Mouse (Mus musculus) forebrain, embryonic 11.5 days (tissue): Measurements from ENCODE around the gene Ang. TPM values are rescaled to one million over a fixed set of nuclear protein-coding genes. Genes with fewer than 3 reads are reported as not detected.

Experiments used
- ATAC-seq: fragments of 200-750 bp; cut with Nextera tagmentation; replicated peaks from 2 replicates; pipeline ENCODE4 v1.8.0; 2017; ENCODE audit warnings: moderate TSS enrichment; ENCODE audit not compliant: low FRiP score
- DNase-seq: peaks from one replicate; pipeline ENCODE4 v3.0.0-alpha.2; 2017; ENCODE audit warnings: low spot score
- H3K27ac ChIP-seq: fragments of 300-500 bp; sonication (generic); 2 replicates; pipeline ENCODE4 v1.5.1; 2014; ENCODE audit warnings: low read depth, low read length
- H3K27me3 ChIP-seq: fragments of 300-500 bp; sonication (generic); 2 replicates; pipeline ENCODE4 v1.6.1; 2014; ENCODE audit warnings: mild to moderate bottlenecking, low read length, mixed read lengths; ENCODE audit not compliant: control insufficient read depth, insufficient read depth
- H3K36me3 ChIP-seq: fragments of 300-500 bp; sonication (generic); 2 replicates; pipeline ENCODE4 v1.6.1; 2014; ENCODE audit warnings: mild to moderate bottlenecking, low read length, moderate library complexity, mixed read lengths; ENCODE audit not compliant: control insufficient read depth, insufficient read depth
- H3K4me1 ChIP-seq: fragments of 300-500 bp; sonication (generic); replicated peaks from 2 replicates; pipeline ENCODE4 v1.6.1; 2014; ENCODE audit warnings: low read length, mixed read lengths; ENCODE audit not compliant: control insufficient read depth, insufficient read depth
- H3K4me2 ChIP-seq: fragments of 300-500 bp; sonication (generic); 2 replicates; pipeline ENCODE4 v1.6.1; 2014; ENCODE audit warnings: low read depth, mild to moderate bottlenecking, low read length, moderate library complexity, mixed read lengths; ENCODE audit not compliant: severe bottlenecking
- H3K4me3 ChIP-seq: fragments of 300-500 bp; sonication (generic); 2 replicates; pipeline ENCODE4 v1.5.1; 2014; ENCODE audit warnings: low read depth, low read length
- H3K9ac ChIP-seq: fragments of 300-500 bp; sonication (generic); 2 replicates; pipeline ENCODE4 v1.6.1; 2014; ENCODE audit warnings: low read length
- H3K9me3 ChIP-seq: fragments of 300-500 bp; sonication (generic); 2 replicates; pipeline ENCODE4 v1.6.1; 2016; ENCODE audit warnings: low read length, mixed read lengths; ENCODE audit not compliant: control insufficient read depth
- WGBS: fragments of 180-500 bp; shearing (Covaris S2); extraction: QIAGEN DNeasy Blood & Tissue Kit; methylation state at CpG from one replicate; pipeline ENCODE4 v1.1.7; 2014; 5-methylcytosine and 5-hydroxymethylcytosine counted together
- polyA plus RNA-seq: library from polyadenylated mRNA; unstranded; fragments of >200 nt; fragmentation: Nextera tagmentation; extraction: Ambion mirVana; gene quantifications from 2 replicates; pipeline ENCODE4 v1.2.1, GENCODE M21; 2014

Gene Ang
- polyA plus RNA-seq, 1 experiment from 2014 or later: 1.9 TPM

DNA sequence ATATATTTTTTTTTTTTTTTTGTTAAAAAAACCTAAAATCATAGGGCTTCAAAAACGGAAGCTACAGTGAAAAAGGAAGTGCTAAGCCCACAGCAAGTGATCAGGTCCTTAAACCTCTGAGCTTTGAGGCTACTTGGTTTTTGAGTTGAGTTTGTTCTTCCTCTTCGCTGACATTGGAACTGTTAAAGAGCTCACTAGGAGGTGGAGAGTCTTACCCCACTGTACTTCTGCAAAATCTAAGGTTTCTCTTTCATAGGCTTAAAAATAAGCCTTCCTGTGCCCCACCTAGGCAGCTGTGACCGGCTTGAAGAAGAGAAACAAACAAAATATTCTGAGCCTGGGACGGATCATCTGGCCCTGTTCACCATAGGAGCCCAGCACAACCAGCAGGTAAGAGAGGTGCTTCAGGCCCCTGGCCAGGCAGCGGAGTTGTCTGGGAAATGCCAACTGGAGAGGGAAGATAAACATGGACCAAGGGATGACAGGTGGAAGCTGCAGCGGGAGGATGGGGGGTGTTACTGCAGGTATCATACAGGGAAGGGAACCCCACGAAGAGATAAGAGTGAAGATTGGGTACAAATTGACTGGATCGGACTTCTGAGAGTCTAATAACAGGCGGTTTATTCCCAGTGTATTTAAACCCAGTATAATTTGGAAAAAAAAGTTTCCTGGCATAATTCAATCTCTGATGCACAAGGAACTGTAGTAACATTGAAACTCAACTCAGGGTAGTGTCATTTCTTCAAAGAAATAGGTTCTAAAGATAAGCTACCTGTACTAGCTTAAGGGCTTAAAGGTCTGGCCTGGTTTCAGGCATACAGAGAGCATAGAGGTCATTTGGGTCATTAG lies 38.0 kb downstream of the Ang start:
- no peak for ATAC-seq
- H3K27ac ChIP-seq: no peak overlapping the region
- H3K9ac ChIP-seq: no peak overlapping the region
- WGBS: 85% methylated on average over 9 of the region's 9 CpGs
- no peaks in the 10 kb centered on the region for H3K9me3 ChIP-seq
- no peak for DNase-seq
- no peak overlapping the region for H3K4me2 ChIP-seq
- no peaks in the 10 kb centered on the region for H3K4me1 ChIP-seq
- no peaks in the 10 kb centered on the region for H3K27me3 ChIP-seq
- H3K36me3 ChIP-seq: no peaks in the 10 kb centered on the region
- H3K4me3 ChIP-seq: no peak overlapping the region

- Histone ChIP-seq H3K4me3 (no peak overlapping the region), H3K4me2 (no peak overlapping the region), H3K4me1 (no peaks in the 10 kb centered on the region), H3K9me3 (no peaks in the 10 kb centered on the region), H3K9ac (no peak overlapping the region), H3K36me3 (no peaks in the 10 kb centered on the region), H3K27ac (no peak overlapping the region), H3K27me3 (no peaks in the 10 kb centered on the region)
- ATAC-seq (no peak), DNase-seq (no peak)
- WGBS: 82% methylated on average over 4 of the region's 4 CpGs
Measured at GRCm38 (mm10) chr14:51129624-51129975, 38.6 kb downstream of the Ang start.

GRCm38 (mm10) chr14:51130315-51130940 lies 39.5 kb downstream of the Ang start:
- H3K4me2 ChIP-seq: no peak overlapping the region
- WGBS: 90% methylated on average over 9 of the region's 9 CpGs
- ATAC-seq: no peak

DNA sequence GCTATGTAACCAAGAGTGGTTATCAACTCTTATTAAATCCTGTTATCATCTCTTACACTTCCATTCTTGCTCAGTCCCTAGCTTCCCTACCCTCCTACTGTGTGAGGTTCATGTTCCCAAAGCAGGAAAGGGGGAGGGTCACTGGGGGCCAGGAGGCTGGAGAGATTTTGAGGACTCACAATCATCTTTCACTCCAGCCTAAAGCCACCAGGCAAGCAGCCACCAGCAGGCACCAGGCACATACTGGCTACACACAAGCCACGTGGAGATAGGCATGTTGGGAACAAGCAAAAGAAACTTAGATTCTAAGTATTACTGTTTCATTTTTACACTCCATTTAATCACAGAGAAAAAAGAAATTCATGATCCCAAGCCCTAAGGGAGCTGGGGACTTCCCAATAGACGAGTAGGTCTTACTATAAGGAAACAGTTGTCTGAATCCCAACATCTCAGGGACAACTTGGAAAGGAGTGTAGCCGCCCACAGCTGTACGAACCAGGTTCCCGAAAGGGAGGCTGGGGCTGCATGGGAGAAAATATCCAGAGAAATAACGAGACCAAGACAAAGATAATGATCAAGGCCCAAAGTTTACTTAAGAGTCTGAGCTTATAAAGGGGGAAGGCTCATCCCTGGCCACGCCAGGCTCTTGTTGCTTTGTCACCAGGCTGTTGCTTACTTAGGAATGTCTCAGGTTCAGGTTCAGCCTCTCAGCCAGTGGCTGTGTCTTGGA lies 40.3 kb downstream of the Ang start:
- no peak for DNase-seq

More at GRCm38 (mm10) chr14:51130315-51130940, 39.5 kb downstream of the Ang start:
- Histone ChIP-seq H3K9ac (no peak overlapping the region), H3K36me3 (no peaks in the 10 kb centered on the region), H3K27ac (no peak overlapping the region), H3K4me3 (no peak overlapping the region), H3K9me3 (no peaks in the 10 kb centered on the region), H3K27me3 (no peaks in the 10 kb centered on the region), H3K4me1 (no peaks in the 10 kb centered on the region)
- DNase-seq: no peak

DNA sequence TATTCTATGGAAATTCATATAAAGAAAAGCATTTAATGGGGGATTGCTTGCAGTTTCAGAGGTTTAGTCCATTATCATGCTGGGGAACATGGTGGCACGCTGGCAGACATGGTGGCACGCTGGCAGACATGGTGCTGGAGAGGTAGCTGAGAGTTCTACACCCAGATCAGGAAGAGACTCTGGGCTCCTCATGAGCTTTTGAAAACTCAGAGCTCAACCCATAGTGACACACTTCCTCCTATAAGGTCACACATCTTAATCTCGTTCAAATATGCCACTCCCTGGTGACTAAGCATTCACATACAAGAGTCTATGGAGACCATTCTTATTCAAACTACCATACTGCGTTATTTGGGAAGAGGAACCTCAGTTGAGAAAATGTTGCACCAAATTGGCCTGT lies 41.4 kb downstream of the Ang start:
- Histone ChIP-seq H3K9ac (no peak overlapping the region), H3K36me3 (no peaks in the 10 kb centered on the region), H3K4me1 (no peaks in the 10 kb centered on the region), H3K9me3 (no peaks in the 10 kb centered on the region), H3K4me2 (no peak overlapping the region), H3K27me3 (no peaks in the 10 kb centered on the region), H3K4me3 (no peak overlapping the region), H3K27ac (no peak overlapping the region)
- 90% methylated on average over 4 of the region's 4 CpGs for WGBS
- DNase-seq (no peak), ATAC-seq (no peak)

More for the DNA sequence above, 40.3 kb downstream of the Ang start:
- Histone ChIP-seq H3K27me3 (no peaks in the 10 kb centered on the region), H3K9me3 (no peaks in the 10 kb centered on the region), H3K4me2 (no peak overlapping the region), H3K4me1 (no peaks in the 10 kb centered on the region), H3K9ac (no peak overlapping the region), H3K36me3 (no peaks in the 10 kb centered on the region), H3K4me3 (no peak overlapping the region), H3K27ac (no peak overlapping the region)
- WGBS: 74% methylated on average over 7 of the region's 7 CpGs
- ATAC-seq: no peak

- no peak for DNase-seq
- no peak overlapping the region for H3K27ac ChIP-seq
- WGBS: 76% methylated on average over 2 of the region's 2 CpGs
- H3K36me3 ChIP-seq: no peaks in the 10 kb centered on the region
- H3K9me3 ChIP-seq: no peaks in the 10 kb centered on the region
- H3K4me2 ChIP-seq: no peak overlapping the region
- no peaks in the 10 kb centered on the region for H3K27me3 ChIP-seq
- no peak overlapping the region for H3K4me3 ChIP-seq
- ATAC-seq: no peak
- no peak overlapping the region for H3K9ac ChIP-seq
- H3K4me1 ChIP-seq: no peaks in the 10 kb centered on the region
Measured at GRCm38 (mm10) chr14:51140342-51140741, 49.4 kb downstream of the Ang start.

- ATAC-seq (no peak), DNase-seq (no peak)
- WGBS: 88% methylated on average over 4 of the region's 4 CpGs
- H3K36me3 ChIP-seq: no peaks in the 10 kb centered on the region
- no peak overlapping the region for H3K9ac ChIP-seq
- H3K4me1 ChIP-seq: no peaks in the 10 kb centered on the region
- H3K4me3 ChIP-seq: no peak overlapping the region
- no peak overlapping the region for H3K4me2 ChIP-seq
- H3K27ac ChIP-seq: no peak overlapping the region
- no peaks in the 10 kb centered on the region for H3K9me3 ChIP-seq
- no peaks in the 10 kb centered on the region for H3K27me3 ChIP-seq
Measured at GRCm38 (mm10) chr14:51142119-51142518, 51.2 kb downstream of the Ang start.

GRCm38 (mm10) chr14:51142568-51142967 lies 51.6 kb downstream of the Ang start:
- no peak overlapping the region for H3K4me3 ChIP-seq
- no peak overlapping the region for H3K4me2 ChIP-seq
- WGBS: 86% methylated on average over 3 of the region's 3 CpGs
- H3K4me1 ChIP-seq: no peaks in the 10 kb centered on the region
- H3K9ac ChIP-seq: no peak overlapping the region
- no peaks in the 10 kb centered on the region for H3K36me3 ChIP-seq
- no peak for ATAC-seq
- H3K27ac ChIP-seq: no peak overlapping the region
- no peaks in the 10 kb centered on the region for H3K27me3 ChIP-seq
- no peaks in the 10 kb centered on the region for H3K9me3 ChIP-seq
- no peak for DNase-seq
